ENCODE assay signal across 8 mouse cellular contexts in genomic region chr10:56920711-56921672, GRCm38 (mm10).
DNase-seq lines count a peak whose midpoint lies in the region; ATAC-seq and TF ChIP-seq lines count a peak whose summit lies in the region.

No protein-coding gene starts in this region.

- H3K27me3 ChIP-seq in liver, embryonic 12.5 days (replicated peaks): no peaks in the 10 kb centered on the region
- no peaks in the 10 kb centered on the region for H3K27me3 ChIP-seq in heart, embryonic 11.5 days (ENCODE audit: control insufficient read depth, insufficient read depth, low read length)
- no peaks in the 10 kb centered on the region for H3K27me3 ChIP-seq in kidney, embryonic 14.5 days (ENCODE audit: control insufficient read depth, insufficient read depth, low read length)
- no peaks in the 10 kb centered on the region for H3K27me3 ChIP-seq in midbrain, postnatal 0 days (ENCODE audit: insufficient read depth, low read length)
- H3K27me3 ChIP-seq in forebrain, embryonic 13.5 days: no peaks in the 10 kb centered on the region

- H3K36me3 ChIP-seq in liver, embryonic 12.5 days: no peaks in the 10 kb centered on the region
- no peaks in the 10 kb centered on the region for H3K36me3 ChIP-seq in heart, embryonic 11.5 days (ENCODE audit: control insufficient read depth, insufficient read depth, low read length)
- H3K36me3 ChIP-seq in kidney, embryonic 14.5 days (ENCODE audit: control insufficient read depth, insufficient read depth, low read length): no peaks in the 10 kb centered on the region
- no peaks in the 10 kb centered on the region for H3K36me3 ChIP-seq in midbrain, postnatal 0 days (ENCODE audit: insufficient read depth, low read length)
- H3K36me3 ChIP-seq in forebrain, embryonic 13.5 days (ENCODE audit: poor library complexity, severe bottlenecking): no peaks in the 10 kb centered on the region

- H3K4me3 ChIP-seq in liver, embryonic 12.5 days: no peak overlapping the region
- H3K4me3 ChIP-seq in heart, embryonic 11.5 days (ENCODE audit: low read depth, low read length): no peak overlapping the region
- no peak overlapping the region; the same call in 1 of the 2 replicates for H3K4me3 ChIP-seq in kidney, embryonic 14.5 days (ENCODE audit: low read length)
- H3K4me3 ChIP-seq in midbrain, postnatal 0 days (ENCODE audit: low read depth, low read length): no peak overlapping the region
- H3K4me3 ChIP-seq in forebrain, embryonic 13.5 days: no peak overlapping the region

- 53% methylated on average over 20 of the region's 20 CpGs for WGBS in liver, embryonic 12.5 days (ENCODE audit: insufficient replicate concordance)
- 31% methylated on average over 20 of the region's 20 CpGs for WGBS in heart, embryonic 11.5 days (ENCODE audit: insufficient replicate concordance)
- WGBS in kidney, embryonic 14.5 days: 20% methylated on average over 20 of the region's 20 CpGs
- 47% methylated on average over 20 of the region's 20 CpGs for WGBS in midbrain, postnatal 0 days
- WGBS in forebrain, embryonic 13.5 days: 62% methylated on average over 20 of the region's 20 CpGs

- H3K4me1 ChIP-seq in liver, embryonic 12.5 days: no peaks in the 10 kb centered on the region
- peaks cover 6% of the 10 kb centered on the region; the same call in 1 of the 2 replicates for H3K4me1 ChIP-seq in heart, embryonic 11.5 days (ENCODE audit: control insufficient read depth, insufficient read depth, low read length)
- H3K4me1 ChIP-seq in kidney, embryonic 14.5 days (ENCODE audit: control insufficient read depth, insufficient read depth, low read length): peaks cover 9% of the 10 kb centered on the region; the same call in 1 of the 2 replicates
- H3K4me1 ChIP-seq in midbrain, postnatal 0 days (ENCODE audit: insufficient read depth, low read length): no peaks in the 10 kb centered on the region
- no peaks in the 10 kb centered on the region for H3K4me1 ChIP-seq in forebrain, embryonic 13.5 days

- no peak overlapping the region for H3K9ac ChIP-seq in liver, embryonic 12.5 days
- no peak overlapping the region; the same call in 1 of the 2 replicates for H3K9ac ChIP-seq in heart, embryonic 11.5 days (ENCODE audit: low read depth, low read length)
- H3K9ac ChIP-seq in kidney, embryonic 14.5 days (ENCODE audit: low read depth, low read length): no peak overlapping the region
- no peak overlapping the region for H3K9ac ChIP-seq in midbrain, postnatal 0 days (replicated peaks; ENCODE audit: low read length, poor library complexity, severe bottlenecking)
- H3K9ac ChIP-seq in forebrain, embryonic 13.5 days: no peak overlapping the region

- ATAC-seq in liver, embryonic 12.5 days: no peak
- ATAC-seq in heart, embryonic 11.5 days (replicated peaks; ENCODE audit: insufficient number of reproducible peaks, low FRiP score, low TSS enrichment): 0 out of 2 replicates have a peak, but pooled peaks have one; percentile 14
- peak; percentile 86 for ATAC-seq in kidney, embryonic 14.5 days (ENCODE audit: low FRiP score, low TSS enrichment)
- no peak for ATAC-seq in midbrain, postnatal 0 days (ENCODE audit: low FRiP score)
- no peak for ATAC-seq in inflammation-experienced regulatory T-cells, adult 6 months
- ATAC-seq in forebrain, embryonic 13.5 days: no peak

- no peak overlapping the region for H3K4me2 ChIP-seq in liver, embryonic 12.5 days
- peak overlapping the region; percentile 49 for H3K4me2 ChIP-seq in heart, embryonic 11.5 days
- H3K4me2 ChIP-seq in kidney, embryonic 14.5 days (replicated peaks; ENCODE audit: low read depth, low read length): peak overlapping the region; percentile 12; the same call in 1 of the 2 replicates
- no peak overlapping the region for H3K4me2 ChIP-seq in midbrain, postnatal 0 days (ENCODE audit: low read depth, low read length, poor library complexity, severe bottlenecking)
- H3K4me2 ChIP-seq in forebrain, embryonic 13.5 days: no peak overlapping the region

- TF ChIP-seq CTCF in midbrain, postnatal 0 days (IDR thresholded peaks at IDR 0.05): no peak

- H3K9me3 ChIP-seq in liver, embryonic 12.5 days (replicated peaks): no peaks in the 10 kb centered on the region
- no peaks in the 10 kb centered on the region for H3K9me3 ChIP-seq in heart, embryonic 11.5 days (replicated peaks; ENCODE audit: control insufficient read depth, low read length)
- H3K9me3 ChIP-seq in kidney, embryonic 14.5 days (ENCODE audit: control insufficient read depth, low read length): no peaks in the 10 kb centered on the region
- no peaks in the 10 kb centered on the region for H3K9me3 ChIP-seq in midbrain, postnatal 0 days (ENCODE audit: low read length)
- H3K9me3 ChIP-seq in forebrain, embryonic 13.5 days (replicated peaks): no peaks in the 10 kb centered on the region

- peak; percentile 3 for DNase-seq in liver
- peak; percentile 86 for DNase-seq in embryo, embryonic 10.5 days (ENCODE audit: low spot score)
- peak; percentile 10 for DNase-seq in midbrain, postnatal 0 days (ENCODE audit: low spot score)

- no peak overlapping the region for H3K27ac ChIP-seq in liver, embryonic 12.5 days
- 0 out of 2 replicates have a peak overlapping the region, but pooled peaks have one; percentile 4 for H3K27ac ChIP-seq in heart, embryonic 11.5 days (ENCODE audit: low read depth, low read length)
- H3K27ac ChIP-seq in kidney, embryonic 14.5 days (ENCODE audit: low read depth, low read length): peak overlapping the region; percentile 1; the same call in 1 of the 2 replicates
- H3K27ac ChIP-seq in midbrain, postnatal 0 days (ENCODE audit: low read depth, low read length): no peak overlapping the region
- H3K27ac ChIP-seq in forebrain, embryonic 13.5 days: no peak overlapping the region

Comparison
In these comparisons a context has a peak if more than half of its experiments do, and no peak if none do; other contexts are left out.
1. DNase-seq: peak in every context shown above with its lines; median percentile 86 in embryo, embryonic 10.5 days; 10 in midbrain, postnatal 0 days; 3 in liver.
2. ATAC-seq: peak in heart, embryonic 11.5 days (single experiment) and kidney, embryonic 14.5 days (single experiment); none in liver, embryonic 12.5 days (single experiment), midbrain, postnatal 0 days (single experiment), inflammation-experienced regulatory T-cells, adult 6 months (single experiment) and forebrain, embryonic 13.5 days (single experiment).
3. H3K27ac ChIP-seq: peak in heart, embryonic 11.5 days (single experiment) and kidney, embryonic 14.5 days (single experiment); none in liver, embryonic 12.5 days (single experiment), midbrain, postnatal 0 days (single experiment) and forebrain, embryonic 13.5 days (single experiment).
4. H3K4me2 ChIP-seq: peak in heart, embryonic 11.5 days (single experiment) and kidney, embryonic 14.5 days (single experiment); none in liver, embryonic 12.5 days (single experiment), midbrain, postnatal 0 days (single experiment) and forebrain, embryonic 13.5 days (single experiment).